Mouse (Mus musculus): Measurements from ENCODE around the gene Cachd1. TPM values are rescaled to one million over a fixed set of nuclear protein-coding genes. Genes with fewer than 3 reads are reported as not detected.

Gene Cachd1
- polyA plus RNA-seq, 1 experiment from 2014 or later, result 28.5 TPM

DNA sequence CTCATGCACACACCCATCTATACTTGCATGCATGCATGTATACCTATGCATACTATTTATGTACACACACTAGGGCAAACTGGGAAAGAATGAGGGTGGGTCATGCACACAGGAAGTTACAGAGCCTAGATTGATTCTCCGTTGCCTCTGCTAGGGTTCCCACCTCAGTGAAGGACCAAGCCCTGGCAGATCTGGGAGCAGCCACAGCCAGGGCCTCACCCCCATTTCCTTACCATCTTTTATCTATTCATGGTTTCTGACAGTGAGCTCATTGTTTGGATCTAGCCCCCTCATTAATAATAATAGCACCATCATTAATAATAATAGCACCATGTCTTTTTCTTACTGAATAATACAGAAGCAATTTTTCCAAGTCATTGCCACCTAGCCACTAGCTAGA, 143.9 kb downstream of the Cachd1 start:
- Histone ChIP-seq H3K4me3 (replicated peaks; ENCODE audit: low read length) (no peak overlapping the region), H3K36me3 (replicated peaks; ENCODE audit: control insufficient read depth, insufficient read depth) (peaks cover 18% of the 10 kb centered on the region; the same call in 1 of the 2 replicates), H3K9ac (no peak overlapping the region), H3K27ac (no peak overlapping the region), H3K27me3 (ENCODE audit: control insufficient read depth, insufficient read depth, low read length) (no peaks in the 10 kb centered on the region), H3K4me2 (replicated peaks) (no peak overlapping the region), H3K4me1 (replicated peaks; ENCODE audit: control insufficient read depth, insufficient read depth, low read length) (no peaks in the 10 kb centered on the region; the same call in 1 of the 2 replicates), H3K9me3 (ENCODE audit: control insufficient read depth, low read length) (no peaks in the 10 kb centered on the region)
- no peak for DNase-seq (ENCODE audit: low spot score)
- ATAC-seq (ENCODE audit: low FRiP score), result no peak
- WGBS, result 39% methylated on average over 1 of the region's 1 CpGs

- no peak overlapping the region for H3K9ac ChIP-seq
- no peak overlapping the region for H3K4me3 ChIP-seq (replicated peaks; ENCODE audit: low read length)
- H3K4me2 ChIP-seq (replicated peaks), result no peak overlapping the region
- no peak overlapping the region for H3K27ac ChIP-seq
- H3K27me3 ChIP-seq (ENCODE audit: control insufficient read depth, insufficient read depth, low read length), result no peaks in the 10 kb centered on the region
- ATAC-seq (ENCODE audit: low FRiP score) (no peak), DNase-seq (ENCODE audit: low spot score) (no peak)
- no peaks in the 10 kb centered on the region for H3K9me3 ChIP-seq (ENCODE audit: control insufficient read depth, low read length)
- no peaks in the 10 kb centered on the region; the same call in 1 of the 2 replicates for H3K4me1 ChIP-seq (replicated peaks; ENCODE audit: control insufficient read depth, insufficient read depth, low read length)
- peaks cover 18% of the 10 kb centered on the region; the same call in 1 of the 2 replicates for H3K36me3 ChIP-seq (replicated peaks; ENCODE audit: control insufficient read depth, insufficient read depth)
- 87% methylated on average over 11 of the region's 11 CpGs for WGBS
Measured at GRCm38 (mm10) chr4:100922816-100923554, 146.5 kb downstream of the Cachd1 start.

- Histone ChIP-seq H3K27ac (no peak overlapping the region), H3K4me1 (replicated peaks; ENCODE audit: control insufficient read depth, insufficient read depth, low read length) (no peaks in the 10 kb centered on the region; the same call in 1 of the 2 replicates), H3K27me3 (ENCODE audit: control insufficient read depth, insufficient read depth, low read length) (no peaks in the 10 kb centered on the region), H3K4me3 (replicated peaks; ENCODE audit: low read length) (no peak overlapping the region), H3K4me2 (replicated peaks) (no peak overlapping the region), H3K36me3 (replicated peaks; ENCODE audit: control insufficient read depth, insufficient read depth) (peaks cover 12% of the 10 kb centered on the region; the same call in 1 of the 2 replicates), H3K9ac (no peak overlapping the region), H3K9me3 (ENCODE audit: control insufficient read depth, low read length) (no peaks in the 10 kb centered on the region)
- ATAC-seq (ENCODE audit: low FRiP score) (no peak), DNase-seq (ENCODE audit: low spot score) (no peak)
- WGBS, result 77% methylated on average over 6 of the region's 6 CpGs
Measured at GRCm38 (mm10) chr4:100923598-100923997, 147.1 kb downstream of the Cachd1 start.

DNA sequence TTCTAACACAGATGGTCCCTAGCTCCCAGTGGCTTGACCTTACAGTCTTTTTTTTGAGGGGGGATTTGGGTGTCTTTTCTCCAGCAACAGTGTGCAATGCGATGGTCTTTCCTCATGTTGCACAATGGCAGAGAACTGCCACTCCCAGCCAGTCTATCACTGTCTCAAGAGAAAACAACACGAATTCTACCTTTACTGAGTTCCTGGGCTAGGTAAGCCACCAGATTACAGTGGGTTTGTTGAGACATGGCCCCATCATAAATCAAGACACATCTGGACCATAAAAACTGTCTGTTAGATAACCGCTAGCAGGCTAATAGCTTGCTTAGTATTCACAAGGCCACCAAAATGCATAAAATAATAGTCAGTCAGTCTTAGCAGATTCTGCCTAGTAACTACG, 147.8 kb downstream of the Cachd1 start:
- Histone ChIP-seq H3K4me1 (replicated peaks; ENCODE audit: control insufficient read depth, insufficient read depth, low read length) (no peaks in the 10 kb centered on the region; the same call in 1 of the 2 replicates), H3K9me3 (ENCODE audit: control insufficient read depth, low read length) (no peaks in the 10 kb centered on the region), H3K4me3 (replicated peaks; ENCODE audit: low read length) (no peak overlapping the region), H3K27me3 (ENCODE audit: control insufficient read depth, insufficient read depth, low read length) (no peaks in the 10 kb centered on the region), H3K36me3 (replicated peaks; ENCODE audit: control insufficient read depth, insufficient read depth) (0 out of 2 replicates have a peak, but pooled peaks cover 6% of the 10 kb centered on the region), H3K9ac (no peak overlapping the region), H3K27ac (no peak overlapping the region), H3K4me2 (replicated peaks) (no peak overlapping the region)
- ATAC-seq (ENCODE audit: low FRiP score) (no peak), DNase-seq (ENCODE audit: low spot score) (no peak)
- 84% methylated on average over 4 of the region's 4 CpGs for WGBS

GRCm38 (mm10) chr4:100925153-100925552, 148.7 kb downstream of the Cachd1 start:
- Histone ChIP-seq H3K4me1 (replicated peaks; ENCODE audit: control insufficient read depth, insufficient read depth, low read length) (no peaks in the 10 kb centered on the region; the same call in 1 of the 2 replicates), H3K27me3 (ENCODE audit: control insufficient read depth, insufficient read depth, low read length) (no peaks in the 10 kb centered on the region), H3K27ac (no peak overlapping the region), H3K4me3 (replicated peaks; ENCODE audit: low read length) (no peak overlapping the region), H3K9ac (no peak overlapping the region), H3K9me3 (ENCODE audit: control insufficient read depth, low read length) (no peaks in the 10 kb centered on the region), H3K4me2 (replicated peaks) (no peak overlapping the region), H3K36me3 (replicated peaks; ENCODE audit: control insufficient read depth, insufficient read depth) (0 out of 2 replicates have a peak, but pooled peaks cover 6% of the 10 kb centered on the region)
- WGBS, result 90% methylated on average over 1 of the region's 1 CpGs
- DNase-seq (ENCODE audit: low spot score), result no peak
- ATAC-seq (ENCODE audit: low FRiP score), result no peak

GRCm38 (mm10) chr4:100926608-100927007, 150.1 kb downstream of the Cachd1 start:
- Histone ChIP-seq H3K4me2 (replicated peaks) (no peak overlapping the region), H3K9ac (no peak overlapping the region), H3K27ac (no peak overlapping the region), H3K27me3 (ENCODE audit: control insufficient read depth, insufficient read depth, low read length) (no peaks in the 10 kb centered on the region), H3K4me3 (replicated peaks; ENCODE audit: low read length) (no peak overlapping the region), H3K9me3 (ENCODE audit: control insufficient read depth, low read length) (no peaks in the 10 kb centered on the region), H3K4me1 (replicated peaks; ENCODE audit: control insufficient read depth, insufficient read depth, low read length) (no peaks in the 10 kb centered on the region; the same call in 1 of the 2 replicates), H3K36me3 (replicated peaks; ENCODE audit: control insufficient read depth, insufficient read depth) (0 out of 2 replicates have a peak, but pooled peaks cover 6% of the 10 kb centered on the region)
- ATAC-seq (ENCODE audit: low FRiP score) (no peak), DNase-seq (ENCODE audit: low spot score) (no peak)
- 89% methylated on average over 3 of the region's 3 CpGs for WGBS

DNA sequence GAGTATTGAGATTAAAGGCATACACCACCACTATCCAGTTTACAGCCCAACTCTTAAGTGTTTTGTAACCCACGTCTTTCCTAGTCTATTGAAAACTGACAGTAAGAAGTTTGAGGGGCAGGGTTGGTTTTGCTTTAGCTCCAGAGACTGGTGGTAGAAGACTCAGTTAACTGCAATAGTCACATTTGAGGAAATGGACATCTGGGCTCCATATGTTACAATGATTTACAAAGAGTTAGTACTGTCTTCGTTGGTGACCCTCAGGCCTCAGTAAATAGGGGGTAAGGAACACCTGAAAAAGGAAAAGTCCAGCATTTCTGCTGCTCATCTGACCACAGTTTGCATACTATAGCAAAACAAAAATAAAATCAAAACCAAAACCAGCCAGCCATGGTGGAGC, 150.6 kb downstream of the Cachd1 start:
- no peaks in the 10 kb centered on the region; the same call in 1 of the 2 replicates for H3K4me1 ChIP-seq (replicated peaks; ENCODE audit: control insufficient read depth, insufficient read depth, low read length)
- no peak for DNase-seq (ENCODE audit: low spot score)
- H3K9me3 ChIP-seq (ENCODE audit: control insufficient read depth, low read length), result no peaks in the 10 kb centered on the region
- H3K27ac ChIP-seq, result no peak overlapping the region
- H3K36me3 ChIP-seq (replicated peaks; ENCODE audit: control insufficient read depth, insufficient read depth), result 0 out of 2 replicates have a peak, but pooled peaks cover 6% of the 10 kb centered on the region
- H3K4me2 ChIP-seq (replicated peaks), result no peak overlapping the region
- ATAC-seq (ENCODE audit: low FRiP score), result no peak
- H3K4me3 ChIP-seq (replicated peaks; ENCODE audit: low read length), result no peak overlapping the region
- no peak overlapping the region for H3K9ac ChIP-seq
- 81% methylated on average over 2 of the region's 2 CpGs for WGBS
- H3K27me3 ChIP-seq (ENCODE audit: control insufficient read depth, insufficient read depth, low read length), result no peaks in the 10 kb centered on the region

GRCm38 (mm10) chr4:100943689-100944088, 167.2 kb downstream of the Cachd1 start:
- DNase-seq (ENCODE audit: low spot score) (no peak), ATAC-seq (ENCODE audit: low FRiP score) (no peak)
- Histone ChIP-seq H3K27ac (no peak overlapping the region), H3K4me3 (replicated peaks; ENCODE audit: low read length) (no peak overlapping the region), H3K4me2 (replicated peaks) (no peak overlapping the region), H3K9me3 (ENCODE audit: control insufficient read depth, low read length) (no peaks in the 10 kb centered on the region), H3K9ac (no peak overlapping the region), H3K36me3 (replicated peaks; ENCODE audit: control insufficient read depth, insufficient read depth) (no peaks in the 10 kb centered on the region), H3K4me1 (replicated peaks; ENCODE audit: control insufficient read depth, insufficient read depth, low read length) (peaks cover 18% of the 10 kb centered on the region; the same call in 1 of the 2 replicates), H3K27me3 (ENCODE audit: control insufficient read depth, insufficient read depth, low read length) (no peaks in the 10 kb centered on the region)
- WGBS, result 59% methylated on average over 7 of the region's 7 CpGs

GRCm38 (mm10) chr4:100944276-100944675, 167.8 kb downstream of the Cachd1 start:
- Histone ChIP-seq H3K9ac (no peak overlapping the region), H3K4me1 (replicated peaks; ENCODE audit: control insufficient read depth, insufficient read depth, low read length) (peaks cover 18% of the 10 kb centered on the region; the same call in 1 of the 2 replicates), H3K9me3 (ENCODE audit: control insufficient read depth, low read length) (no peaks in the 10 kb centered on the region), H3K27me3 (ENCODE audit: control insufficient read depth, insufficient read depth, low read length) (no peaks in the 10 kb centered on the region), H3K27ac (0 out of 2 replicates have a peak overlapping the region, but pooled peaks have one; percentile 3), H3K4me3 (replicated peaks; ENCODE audit: low read length) (no peak overlapping the region), H3K4me2 (replicated peaks) (no peak overlapping the region), H3K36me3 (replicated peaks; ENCODE audit: control insufficient read depth, insufficient read depth) (no peaks in the 10 kb centered on the region)
- no peak for DNase-seq (ENCODE audit: low spot score)
- WGBS, result 73% methylated on average over 3 of the region's 3 CpGs
- ATAC-seq (ENCODE audit: low FRiP score), result 0 out of 2 replicates have a peak, but pooled peaks have one; percentile 11

Data from hindbrain, embryonic 14.5 days (tissue).